Mouse (Mus musculus) ES-CJ7 (cell line): ENCODE data around the gene Eif3b.

ENCODE experiments used
- DNase-seq: peaks from one replicate; pipeline ENCODE4 v3.0.0; 2011; ENCODE audit warnings: low read depth, low spot score

Eif3b gene

DNA sequence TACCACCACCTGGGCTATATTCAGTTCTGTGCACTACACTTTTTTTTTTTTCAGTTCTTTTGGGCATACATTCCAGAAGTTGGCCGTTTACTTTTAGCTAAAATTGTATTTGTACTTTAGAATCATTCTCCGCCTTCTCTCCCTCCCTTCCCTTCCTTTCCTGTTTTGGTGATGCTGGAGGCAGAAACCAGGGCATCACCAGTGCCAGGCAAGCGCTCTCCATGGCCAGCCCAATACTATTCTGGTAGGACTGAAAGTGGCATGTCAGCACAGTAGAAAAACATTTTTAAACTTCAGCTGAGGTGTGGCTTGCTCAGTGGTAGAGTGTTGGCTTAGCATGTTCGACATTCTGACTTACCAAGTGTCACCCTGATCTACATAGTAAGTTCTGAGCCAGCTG, 62.3 kb downstream of the Eif3b start:
- no peak for DNase-seq

DNA sequence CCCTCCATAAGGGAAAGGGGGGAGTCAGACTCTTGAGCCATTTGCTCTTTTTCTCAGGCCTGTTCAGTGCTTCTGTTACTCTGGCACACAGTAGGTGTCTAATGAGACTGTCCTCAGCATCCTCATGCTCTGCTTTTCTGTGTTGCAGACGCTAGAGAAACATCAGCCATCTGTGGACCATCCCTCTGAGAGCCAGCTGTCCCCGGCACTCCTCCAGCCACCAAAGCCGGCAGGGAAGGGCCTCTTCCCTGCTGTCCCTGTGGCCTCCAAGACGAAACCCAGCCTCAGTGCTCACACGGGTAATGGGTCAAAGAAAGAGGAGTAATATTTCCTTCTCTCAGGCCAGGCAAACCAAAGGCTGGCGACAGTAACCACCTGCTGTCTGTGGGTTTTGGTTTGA, 72.0 kb downstream of the Eif3b start:
- DNase-seq: no peak

DNA sequence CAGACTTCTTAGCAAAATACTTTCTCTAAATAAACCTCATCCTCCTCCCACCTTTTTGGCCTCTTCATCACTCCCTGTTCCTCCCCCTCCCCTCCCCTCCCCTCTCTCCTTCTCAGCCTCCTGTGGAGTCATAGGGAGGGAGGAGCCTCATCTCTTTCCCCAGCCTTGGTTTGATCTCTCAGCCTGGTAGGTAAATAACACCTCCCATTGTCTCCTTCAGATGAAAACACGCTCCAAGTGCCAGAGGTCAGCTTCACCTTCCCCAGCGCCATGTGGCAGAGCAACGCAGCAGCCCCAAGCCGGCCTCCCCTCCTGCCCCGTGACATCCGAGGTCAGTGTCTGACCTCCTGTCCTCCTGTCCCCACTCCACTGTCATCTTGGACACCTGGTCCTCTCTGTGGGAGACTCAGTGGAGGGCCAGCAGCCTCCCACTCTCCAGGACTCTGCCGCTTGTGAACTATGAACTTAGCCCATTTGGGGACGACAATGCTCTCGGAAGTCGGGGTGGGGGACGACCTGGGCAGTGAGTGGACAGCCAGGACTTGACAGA, 73.6 kb downstream of the Eif3b start:
- DNase-seq: peak; percentile 86
